Mouse (Mus musculus): Measurements from ENCODE around the gene Tgfbr2. TPM values are rescaled to one million over a fixed set of nuclear protein-coding genes. Genes with fewer than 3 reads are reported as not detected.
A peak's percentile ranks its signal among the peaks of the same experiment; 100 is the strongest.

The Tgfbr2 gene
- polyA plus RNA-seq, 1 experiment from 2014 or later: 33.8 TPM

DNA sequence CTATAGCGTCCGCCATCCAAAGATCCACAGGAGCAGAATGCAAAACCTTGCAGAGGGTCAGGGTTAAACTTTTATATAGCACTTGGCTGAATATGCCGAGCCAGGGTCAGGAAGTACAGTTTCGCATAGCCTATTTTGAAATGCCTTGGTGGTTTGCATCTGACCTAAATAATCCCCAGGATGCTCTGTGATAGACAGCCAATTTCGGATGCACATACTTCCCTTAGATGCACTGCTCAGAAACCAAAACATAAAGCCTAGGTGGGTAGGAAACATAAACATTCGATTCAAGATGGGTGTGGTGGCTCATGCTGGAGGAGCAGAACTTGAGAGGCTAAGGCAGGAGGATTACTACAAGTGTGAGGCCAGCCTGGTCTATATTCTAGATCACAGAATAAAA is 6.1 kb downstream of the Tgfbr2 start:
- peaks cover 3% of the 10 kb centered on the region; the same call in 1 of the 2 replicates for H3K36me3 ChIP-seq (ENCODE audit: control insufficient read depth, insufficient read depth, low read length)
- ATAC-seq (ENCODE audit: insufficient read depth, low FRiP score): no peak
- H3K9ac ChIP-seq (ENCODE audit: low read length): no peak overlapping the region
- H3K4me1 ChIP-seq (ENCODE audit: control insufficient read depth, insufficient read depth, low read length): peaks cover 27% of the 10 kb centered on the region
- no peak overlapping the region for H3K4me2 ChIP-seq (ENCODE audit: low read depth, low read length)
- WGBS: 57% methylated on average over 6 of the region's 6 CpGs
- H3K4me3 ChIP-seq (replicated peaks; ENCODE audit: low read length): no peak overlapping the region
- no peaks in the 10 kb centered on the region for H3K27me3 ChIP-seq (ENCODE audit: control insufficient read depth, insufficient read depth, low read length)
- H3K27ac ChIP-seq (ENCODE audit: low read length): no peak overlapping the region
- H3K9me3 ChIP-seq (replicated peaks; ENCODE audit: control insufficient read depth, low read length): no peaks in the 10 kb centered on the region

DNA sequence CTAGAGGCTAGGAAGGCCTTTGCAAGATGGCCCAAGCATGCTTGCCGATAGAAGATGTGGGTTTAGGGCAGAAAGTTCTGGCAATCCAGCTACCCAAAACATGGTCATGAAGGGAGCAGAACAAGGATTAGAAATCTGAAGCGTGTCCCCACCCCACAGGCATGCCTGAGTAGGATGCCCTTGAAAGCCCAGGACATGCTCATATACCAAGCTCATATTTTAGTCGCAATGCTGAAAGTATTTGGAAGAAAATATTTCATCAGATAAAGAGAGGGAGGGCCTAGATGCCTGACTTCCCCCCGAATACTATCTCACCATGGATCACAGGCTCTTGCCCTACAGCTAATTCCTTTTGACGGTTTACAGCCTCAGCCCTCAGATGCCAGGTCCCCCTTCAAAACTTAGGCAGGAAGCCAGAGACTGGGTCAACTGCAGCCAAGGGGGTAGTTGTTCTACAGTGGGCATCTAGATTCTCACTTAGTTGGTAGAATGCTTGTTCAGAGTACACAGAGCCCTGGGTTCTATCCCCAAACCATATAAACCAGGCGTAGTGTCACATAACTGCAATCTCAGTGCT is 7.8 kb downstream of the Tgfbr2 start:
- no peak for ATAC-seq (ENCODE audit: insufficient read depth, low FRiP score)
- peaks cover 24% of the 10 kb centered on the region for H3K4me1 ChIP-seq (ENCODE audit: control insufficient read depth, insufficient read depth, low read length)

DNA sequence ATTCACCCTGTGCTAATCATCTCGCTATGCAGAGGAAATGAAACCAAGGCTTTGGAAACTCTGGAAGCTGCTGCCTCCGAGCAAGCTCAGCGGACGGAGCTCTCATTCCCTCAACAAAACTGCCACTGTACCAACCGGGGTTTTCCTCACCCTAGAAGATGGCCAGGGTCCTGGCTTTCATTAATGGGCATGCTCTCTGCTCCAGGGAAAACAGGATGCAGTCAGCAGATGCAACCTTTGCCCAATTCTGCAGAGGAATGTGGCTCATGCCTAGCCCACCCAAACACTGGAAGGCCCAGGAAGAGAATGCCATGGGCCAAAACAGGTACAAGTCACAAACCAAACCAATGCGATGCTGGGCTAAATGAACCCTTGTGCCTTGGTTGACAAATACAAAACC is 8.8 kb downstream of the Tgfbr2 start:
- Histone ChIP-seq H3K36me3 (ENCODE audit: control insufficient read depth, insufficient read depth, low read length) (peaks cover 3% of the 10 kb centered on the region; the same call in 1 of the 2 replicates), H3K4me1 (ENCODE audit: control insufficient read depth, insufficient read depth, low read length) (peaks cover 18% of the 10 kb centered on the region), H3K9me3 (replicated peaks; ENCODE audit: control insufficient read depth, low read length) (0 out of 2 replicates have a peak, but pooled peaks cover 6% of the 10 kb centered on the region), H3K4me2 (ENCODE audit: low read depth, low read length) (no peak overlapping the region), H3K27ac (ENCODE audit: low read length) (no peak overlapping the region), H3K4me3 (replicated peaks; ENCODE audit: low read length) (no peak overlapping the region), H3K27me3 (ENCODE audit: control insufficient read depth, insufficient read depth, low read length) (no peaks in the 10 kb centered on the region), H3K9ac (ENCODE audit: low read length) (no peak overlapping the region)
- no peak for ATAC-seq (ENCODE audit: insufficient read depth, low FRiP score)
- 88% methylated on average over 6 of the region's 6 CpGs for WGBS

More for the DNA sequence above, 7.8 kb downstream of the Tgfbr2 start:
- Histone ChIP-seq H3K36me3 (ENCODE audit: control insufficient read depth, insufficient read depth, low read length) (peaks cover 3% of the 10 kb centered on the region; the same call in 1 of the 2 replicates), H3K27ac (ENCODE audit: low read length) (no peak overlapping the region), H3K27me3 (ENCODE audit: control insufficient read depth, insufficient read depth, low read length) (no peaks in the 10 kb centered on the region), H3K4me3 (replicated peaks; ENCODE audit: low read length) (no peak overlapping the region), H3K9me3 (replicated peaks; ENCODE audit: control insufficient read depth, low read length) (0 out of 2 replicates have a peak, but pooled peaks cover 6% of the 10 kb centered on the region), H3K4me2 (ENCODE audit: low read depth, low read length) (no peak overlapping the region), H3K9ac (ENCODE audit: low read length) (no peak overlapping the region)
- WGBS: 73% methylated on average over 6 of the region's 6 CpGs

DNA sequence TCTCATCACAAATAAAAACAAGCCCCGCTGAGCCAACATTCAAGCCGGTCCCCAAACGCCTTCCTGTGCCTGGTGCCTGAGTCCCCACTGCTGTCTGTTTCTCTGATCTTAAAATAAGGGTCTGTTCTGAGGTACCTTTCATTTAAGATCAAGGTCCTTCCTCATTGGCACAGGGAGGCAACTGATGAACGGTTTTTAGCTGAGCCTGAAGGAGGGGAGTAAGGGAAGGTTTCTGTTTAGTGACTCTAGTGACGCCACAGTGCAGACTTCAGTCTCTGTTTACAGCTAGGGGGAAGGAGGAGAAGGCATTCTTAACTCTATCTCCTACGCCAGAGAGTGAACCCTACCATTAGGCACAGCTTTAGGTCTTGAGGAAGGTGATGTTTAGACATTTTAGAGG is 11.3 kb downstream of the Tgfbr2 start:
- ATAC-seq (ENCODE audit: insufficient read depth, low FRiP score): no peak
- H3K4me1 ChIP-seq (ENCODE audit: control insufficient read depth, insufficient read depth, low read length): peaks cover 8% of the 10 kb centered on the region
- no peak overlapping the region for H3K4me2 ChIP-seq (ENCODE audit: low read depth, low read length)
- peaks cover 3% of the 10 kb centered on the region; the same call in 1 of the 2 replicates for H3K36me3 ChIP-seq (ENCODE audit: control insufficient read depth, insufficient read depth, low read length)
- no peak overlapping the region for H3K27ac ChIP-seq (ENCODE audit: low read length)
- no peak overlapping the region for H3K4me3 ChIP-seq (replicated peaks; ENCODE audit: low read length)
- WGBS: 71% methylated on average over 6 of the region's 6 CpGs
- no peak overlapping the region for H3K9ac ChIP-seq (ENCODE audit: low read length)
- H3K9me3 ChIP-seq (replicated peaks; ENCODE audit: control insufficient read depth, low read length): 0 out of 2 replicates have a peak, but pooled peaks cover 6% of the 10 kb centered on the region
- no peaks in the 10 kb centered on the region for H3K27me3 ChIP-seq (ENCODE audit: control insufficient read depth, insufficient read depth, low read length)

DNA sequence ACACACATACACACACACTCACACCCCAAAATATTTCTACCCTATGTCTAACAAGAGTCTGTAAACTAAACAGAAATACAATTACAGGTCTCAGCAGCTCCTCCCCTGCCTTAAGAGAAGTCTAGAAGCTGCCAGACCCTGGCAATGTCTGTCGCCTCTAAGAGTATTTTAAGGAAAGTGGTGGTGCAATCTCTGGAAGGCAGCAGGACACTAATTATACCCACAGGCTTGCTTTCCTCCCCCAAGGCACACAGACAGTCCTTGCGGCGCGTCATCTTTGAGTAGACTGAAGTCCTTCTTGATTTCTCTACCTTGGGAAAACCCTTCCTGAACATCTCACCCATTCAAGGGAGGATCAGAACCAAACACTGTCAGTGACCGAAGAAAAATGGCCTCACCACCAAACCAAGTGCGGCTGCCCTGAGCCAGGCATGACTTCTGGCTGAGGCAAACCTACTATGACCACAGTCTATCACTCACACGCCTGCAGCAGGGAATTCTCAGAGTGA is 12.2 kb downstream of the Tgfbr2 start:
- no peak overlapping the region for H3K4me3 ChIP-seq (replicated peaks; ENCODE audit: low read length)
- no peak overlapping the region for H3K27ac ChIP-seq (ENCODE audit: low read length)
- H3K4me2 ChIP-seq (ENCODE audit: low read depth, low read length): no peak overlapping the region
- 0 out of 2 replicates have a peak, but pooled peaks cover 6% of the 10 kb centered on the region for H3K9me3 ChIP-seq (replicated peaks; ENCODE audit: control insufficient read depth, low read length)
- H3K9ac ChIP-seq (ENCODE audit: low read length): no peak overlapping the region
- peaks cover 6% of the 10 kb centered on the region for H3K4me1 ChIP-seq (ENCODE audit: control insufficient read depth, insufficient read depth, low read length)
- H3K36me3 ChIP-seq (ENCODE audit: control insufficient read depth, insufficient read depth, low read length): peaks cover 3% of the 10 kb centered on the region; the same call in 1 of the 2 replicates
- ATAC-seq (ENCODE audit: insufficient read depth, low FRiP score): no peak
- H3K27me3 ChIP-seq (ENCODE audit: control insufficient read depth, insufficient read depth, low read length): no peaks in the 10 kb centered on the region
- WGBS: 91% methylated on average over 7 of the region's 7 CpGs

DNA sequence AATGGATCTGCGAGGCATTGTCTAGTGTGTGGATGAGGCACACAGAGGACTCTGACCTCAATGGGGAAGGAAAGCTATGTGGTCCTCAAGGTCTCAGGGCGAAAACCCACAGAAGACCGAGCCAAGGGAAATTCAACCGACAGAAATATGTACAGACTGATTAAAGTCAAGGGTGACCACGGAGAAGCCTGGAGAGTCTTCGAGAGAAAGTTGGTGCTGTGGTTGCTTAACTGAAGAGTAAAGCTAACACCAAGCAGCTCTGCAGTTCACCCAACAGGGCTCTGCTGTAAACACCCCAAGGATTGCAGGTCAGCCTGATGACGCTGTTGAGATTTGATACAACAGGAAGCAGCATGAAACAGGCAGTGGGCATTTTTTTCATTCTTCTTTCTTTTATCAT is 14.3 kb downstream of the Tgfbr2 start:
- ATAC-seq (ENCODE audit: insufficient read depth, low FRiP score): no peak
- Histone ChIP-seq H3K4me3 (replicated peaks; ENCODE audit: low read length) (no peak overlapping the region), H3K36me3 (ENCODE audit: control insufficient read depth, insufficient read depth, low read length) (peaks cover 3% of the 10 kb centered on the region; the same call in 1 of the 2 replicates), H3K27me3 (ENCODE audit: control insufficient read depth, insufficient read depth, low read length) (no peaks in the 10 kb centered on the region), H3K9me3 (replicated peaks; ENCODE audit: control insufficient read depth, low read length) (0 out of 2 replicates have a peak, but pooled peaks cover 6% of the 10 kb centered on the region), H3K27ac (ENCODE audit: low read length) (no peak overlapping the region), H3K9ac (ENCODE audit: low read length) (no peak overlapping the region), H3K4me1 (ENCODE audit: control insufficient read depth, insufficient read depth, low read length) (peaks cover 6% of the 10 kb centered on the region), H3K4me2 (ENCODE audit: low read depth, low read length) (no peak overlapping the region)
- 82% methylated on average over 7 of the region's 7 CpGs for WGBS

DNA sequence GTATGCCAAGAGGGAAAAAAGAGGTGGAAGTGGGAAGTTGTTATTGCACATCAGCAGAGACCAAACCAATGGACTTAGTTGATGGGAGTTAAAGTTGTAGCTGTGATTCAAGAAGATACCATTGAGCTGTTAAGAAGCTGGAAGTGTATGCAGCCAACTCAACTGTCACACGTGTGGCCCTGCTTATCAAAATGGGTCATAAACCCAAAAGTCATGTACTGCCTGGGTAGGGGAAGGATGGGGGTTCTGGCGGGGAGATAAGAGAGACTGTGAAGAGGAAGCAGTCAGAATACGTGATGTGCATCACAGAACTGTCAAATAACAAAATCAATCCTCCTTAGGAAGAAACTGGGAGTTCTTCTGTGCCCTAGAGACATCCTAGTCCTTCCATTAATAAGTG is 15.1 kb downstream of the Tgfbr2 start:
- no peak overlapping the region for H3K4me3 ChIP-seq (replicated peaks; ENCODE audit: low read length)
- ATAC-seq (ENCODE audit: insufficient read depth, low FRiP score): no peak
- WGBS: 82% methylated on average over 3 of the region's 3 CpGs
- peaks cover 6% of the 10 kb centered on the region for H3K4me1 ChIP-seq (ENCODE audit: control insufficient read depth, insufficient read depth, low read length)
- 0 out of 2 replicates have a peak, but pooled peaks cover 6% of the 10 kb centered on the region for H3K9me3 ChIP-seq (replicated peaks; ENCODE audit: control insufficient read depth, low read length)
- H3K27ac ChIP-seq (ENCODE audit: low read length): no peak overlapping the region
- H3K9ac ChIP-seq (ENCODE audit: low read length): no peak overlapping the region
- no peaks in the 10 kb centered on the region for H3K27me3 ChIP-seq (ENCODE audit: control insufficient read depth, insufficient read depth, low read length)
- H3K4me2 ChIP-seq (ENCODE audit: low read depth, low read length): no peak overlapping the region
- peaks cover 10% of the 10 kb centered on the region; the same call in 1 of the 2 replicates for H3K36me3 ChIP-seq (ENCODE audit: control insufficient read depth, insufficient read depth, low read length)

DNA sequence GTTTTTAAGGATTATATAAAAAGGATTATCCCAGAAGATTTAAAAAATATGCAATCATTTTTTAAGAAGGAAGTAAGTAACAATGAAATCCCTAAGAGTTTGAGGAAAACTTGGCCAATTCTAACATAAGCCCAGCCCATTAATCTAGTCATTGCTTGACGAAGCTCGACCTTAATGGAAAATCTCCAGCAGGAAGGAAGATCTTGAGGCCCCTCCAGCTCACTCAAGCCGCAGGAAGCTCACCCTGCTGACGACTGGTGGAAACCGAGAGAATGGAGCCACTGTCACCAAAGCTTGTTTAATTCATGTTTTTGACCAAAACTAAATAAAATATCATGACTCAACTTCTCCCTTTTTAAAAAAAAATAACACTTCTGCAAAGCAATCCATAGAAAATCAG is 18.7 kb downstream of the Tgfbr2 start:
- Histone ChIP-seq H3K27ac (ENCODE audit: low read length) (no peak overlapping the region), H3K36me3 (ENCODE audit: control insufficient read depth, insufficient read depth, low read length) (peaks cover 8% of the 10 kb centered on the region; the same call in 1 of the 2 replicates), H3K4me1 (ENCODE audit: control insufficient read depth, insufficient read depth, low read length) (peaks cover 14% of the 10 kb centered on the region), H3K9me3 (replicated peaks; ENCODE audit: control insufficient read depth, low read length) (no peaks in the 10 kb centered on the region), H3K9ac (ENCODE audit: low read length) (no peak overlapping the region), H3K27me3 (ENCODE audit: control insufficient read depth, insufficient read depth, low read length) (no peaks in the 10 kb centered on the region), H3K4me3 (replicated peaks; ENCODE audit: low read length) (no peak overlapping the region), H3K4me2 (ENCODE audit: low read depth, low read length) (no peak overlapping the region)
- ATAC-seq (ENCODE audit: insufficient read depth, low FRiP score): no peak
- 63% methylated on average over 5 of the region's 5 CpGs for WGBS

DNA sequence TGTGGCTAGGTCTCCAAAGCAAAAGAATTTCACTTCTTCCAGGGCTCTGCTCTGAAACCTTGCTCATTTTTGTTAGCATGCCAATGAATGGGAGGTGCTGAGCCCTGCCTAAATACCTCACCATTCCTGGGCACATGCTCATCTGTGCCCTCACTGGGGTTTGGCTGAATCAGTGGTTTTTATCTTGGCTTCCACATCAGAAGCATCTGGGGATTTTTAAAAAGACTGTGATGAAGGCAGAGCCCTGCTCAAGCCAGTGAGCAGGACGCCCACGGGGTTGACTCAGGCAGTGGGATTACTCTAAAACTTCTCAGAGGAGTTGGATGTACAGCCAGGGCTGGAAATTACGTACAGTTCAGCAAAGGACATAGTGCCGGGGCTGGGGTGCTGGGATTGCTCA is 22.3 kb downstream of the Tgfbr2 start:
- peak overlapping the region; percentile 5; the same call in 1 of the 2 replicates for H3K27ac ChIP-seq (ENCODE audit: low read length)
- WGBS: 64% methylated on average over 4 of the region's 4 CpGs
- no peaks in the 10 kb centered on the region for H3K9me3 ChIP-seq (replicated peaks; ENCODE audit: control insufficient read depth, low read length)
- H3K4me2 ChIP-seq (ENCODE audit: low read depth, low read length): no peak overlapping the region
- H3K4me1 ChIP-seq (ENCODE audit: control insufficient read depth, insufficient read depth, low read length): peaks cover 24% of the 10 kb centered on the region
- H3K36me3 ChIP-seq (ENCODE audit: control insufficient read depth, insufficient read depth, low read length): peaks cover 8% of the 10 kb centered on the region; the same call in 1 of the 2 replicates
- ATAC-seq (ENCODE audit: insufficient read depth, low FRiP score): peak; percentile 4; the same call in 1 of the 2 replicates
- no peak overlapping the region for H3K9ac ChIP-seq (ENCODE audit: low read length)
- no peaks in the 10 kb centered on the region for H3K27me3 ChIP-seq (ENCODE audit: control insufficient read depth, insufficient read depth, low read length)
- no peak overlapping the region for H3K4me3 ChIP-seq (replicated peaks; ENCODE audit: low read length)

Measured in stomach, embryonic 16.5 days (tissue).